Mouse (Mus musculus) limb, embryonic 14.5 days (tissue): ENCODE data around the gene Rnf25. TPM values are rescaled to one million over a fixed set of nuclear protein-coding genes. Genes with fewer than 3 reads are reported as not detected.

ENCODE experiments used
- ATAC-seq: fragments of 200-750 bp; cut with Nextera tagmentation; 2 replicates; pipeline ENCODE4 v1.8.0; 2017; ENCODE audit warnings: low read depth, moderate number of reproducible peaks, moderate TSS enrichment; ENCODE audit not compliant: low FRiP score
- DNase-seq: peaks from one replicate; pipeline ENCODE4 v3.0.0-alpha.2; 2015; ENCODE audit warnings: low spot score
- H3K27ac ChIP-seq: fragments of 300-500 bp; sonication (generic); replicated peaks from 2 replicates; pipeline ENCODE4 v1.5.1; 2014; ENCODE audit warnings: low read depth, mild to moderate bottlenecking, low read length, moderate library complexity, mixed read lengths
- H3K27me3 ChIP-seq: fragments of 300-500 bp; sonication (generic); 2 replicates; pipeline ENCODE4 v1.6.1; 2014; ENCODE audit warnings: low read length, mixed read lengths; ENCODE audit not compliant: control insufficient read depth, insufficient read depth
- H3K36me3 ChIP-seq: fragments of 300-500 bp; sonication (generic); 2 replicates; pipeline ENCODE4 v1.6.1; 2014; ENCODE audit warnings: mild to moderate bottlenecking, low read length, moderate library complexity, mixed read lengths; ENCODE audit not compliant: control insufficient read depth, insufficient read depth
- H3K4me1 ChIP-seq: fragments of 300-500 bp; sonication (generic); 2 replicates; pipeline ENCODE4 v1.6.1; 2014; ENCODE audit warnings: antibody characterized with exemption, low read length, mixed read lengths; ENCODE audit not compliant: control insufficient read depth, insufficient read depth
- H3K4me2 ChIP-seq: fragments of 300-500 bp; sonication (generic); replicated peaks from 2 replicates; pipeline ENCODE4 v1.6.1; 2014; ENCODE audit warnings: low read depth, mild to moderate bottlenecking, low read length, moderate library complexity; ENCODE audit not compliant: severe bottlenecking
- H3K4me3 ChIP-seq: fragments of 300-500 bp; sonication (generic); replicated peaks from 2 replicates; pipeline ENCODE4 v1.5.1; 2014; ENCODE audit warnings: low read length
- H3K9ac ChIP-seq: fragments of 300-500 bp; sonication (generic); 2 replicates; pipeline ENCODE4 v1.6.1; 2014; ENCODE audit warnings: mild to moderate bottlenecking, low read depth, low read length, moderate library complexity; ENCODE audit not compliant: severe bottlenecking
- H3K9me3 ChIP-seq: fragments of 300-500 bp; sonication (generic); 2 replicates; pipeline ENCODE4 v1.6.1; 2016; ENCODE audit warnings: low read length; ENCODE audit not compliant: control insufficient read depth
- POLR2A ChIP-seq: fragments of 200-500 bp; IDR thresholded peaks from 2 replicates; pipeline ENCODE4 v1.8.0; 2012; ENCODE audit warnings: inconsistent platforms, mild to moderate bottlenecking, moderate library complexity, borderline replicate concordance; ENCODE audit not compliant: insufficient read depth, insufficient read length; ENCODE audit errors: extremely low read depth
- WGBS: fragments of 180-500 bp; shearing (Covaris S2); extraction: QIAGEN DNeasy Blood & Tissue Kit; methylation state at CpG from one replicate; pipeline ENCODE4 v1.1.7; 2014; 5-methylcytosine and 5-hydroxymethylcytosine counted together
- polyA plus RNA-seq, 2 experiments: library from polyadenylated mRNA; depleted of rRNA in 1 of 2; stranded (reverse) in 1 of 2; unstranded in 1 of 2; fragments of >200 nt; fragmentation: Nextera tagmentation in 1 of 2; extraction: Ambion mirVana in 1 of 2; gene quantifications; 2 replicates each; pipeline versions ENCODE4 v1.2.1 to v1.2.3; 2012 to 2014

The Rnf25 gene
- polyA plus RNA-seq, 2 experiments, result 7.1 to 132 TPM

- H3K27ac ChIP-seq, result no peak overlapping the region
- no peaks in the 10 kb centered on the region for H3K4me1 ChIP-seq
- H3K9ac ChIP-seq, result no peak overlapping the region
- H3K36me3 ChIP-seq, result 0 out of 2 replicates have a peak, but pooled peaks cover 16% of the 10 kb centered on the region
- no peaks in the 10 kb centered on the region for H3K27me3 ChIP-seq
- WGBS, result 91% methylated on average over 1 of the region's 1 CpGs
- no peak for TF ChIP-seq POLR2A
- H3K9me3 ChIP-seq, result no peaks in the 10 kb centered on the region
- no peak overlapping the region for H3K4me2 ChIP-seq
- no peak overlapping the region for H3K4me3 ChIP-seq
- no peak for DNase-seq
- no peak for ATAC-seq
Measured at GRCm38 (mm10) chr1:74624183-74624582, 23.0 kb upstream of the Rnf25 start.

- ATAC-seq (peak; percentile 66), DNase-seq (no peak)
- 10% methylated on average over 21 of the region's 26 CpGs for WGBS
- peaks cover 32% of the 10 kb centered on the region for H3K36me3 ChIP-seq
- H3K9me3 ChIP-seq, result no peaks in the 10 kb centered on the region
- peak overlapping the region; percentile 78 for H3K4me2 ChIP-seq
- TF ChIP-seq POLR2A, result no peak
- peaks cover 11% of the 10 kb centered on the region for H3K4me1 ChIP-seq
- H3K4me3 ChIP-seq, result peak overlapping the region; percentile 84
- H3K27ac ChIP-seq, result no peak overlapping the region
- H3K9ac ChIP-seq, result peak overlapping the region; percentile 83
- no peaks in the 10 kb centered on the region for H3K27me3 ChIP-seq
Measured at GRCm38 (mm10) chr1:74600501-74601266, 513 bp downstream of the Rnf25 start.

DNA sequence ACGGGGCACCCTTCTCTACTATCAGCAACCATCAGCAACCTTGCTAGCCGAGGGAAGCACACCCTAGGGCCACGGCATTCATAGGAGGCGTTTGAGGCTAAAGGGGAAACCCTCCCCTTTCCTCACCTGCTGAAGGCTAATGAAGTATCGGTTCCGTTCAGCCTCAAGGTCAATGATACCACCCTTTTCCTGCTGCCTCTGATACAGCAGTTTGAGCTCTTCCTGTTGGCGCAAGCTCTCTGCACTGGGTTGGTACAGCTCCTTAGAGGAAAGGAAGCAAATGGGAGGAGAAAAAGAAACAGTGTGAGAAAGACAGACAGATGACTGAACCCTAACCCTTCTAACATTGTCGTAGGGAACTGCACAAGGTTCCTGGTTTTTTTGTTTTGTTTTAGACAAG, 6.8 kb downstream of the Rnf25 start:
- Histone ChIP-seq H3K4me3 (no peak overlapping the region), H3K4me1 (no peaks in the 10 kb centered on the region), H3K27me3 (no peaks in the 10 kb centered on the region), H3K4me2 (no peak overlapping the region), H3K36me3 (peaks cover 78% of the 10 kb centered on the region), H3K9me3 (no peaks in the 10 kb centered on the region), H3K27ac (no peak overlapping the region), H3K9ac (no peak overlapping the region)
- no peak for DNase-seq
- WGBS, result 89% methylated on average over 8 of the region's 8 CpGs
- TF ChIP-seq POLR2A, result no peak
- ATAC-seq, result no peak

- Histone ChIP-seq H3K9ac (peak within 1 kb of the TSS; percentile 76), H3K27me3 (no peaks in the 10 kb centered on the region), H3K4me3 (peak within 1 kb of the TSS; percentile 77), H3K27ac (peak within 1 kb of the TSS; percentile 82), H3K4me1 (peaks cover 12% of the 10 kb centered on the region; the same call in 1 of the 2 replicates), H3K4me2 (peak within 1 kb of the TSS; percentile 88), H3K36me3 (peaks cover 38% of the 10 kb centered on the region), H3K9me3 (no peaks in the 10 kb centered on the region)
- WGBS, result under 1% methylated on average over 31 of the region's 48 CpGs
- ATAC-seq (peak; percentile 98), DNase-seq (peak; percentile 99)
- TF ChIP-seq POLR2A, result 0 out of 2 replicates have a peak, but pooled peaks have one; percentile 46
Measured at GRCm38 (mm10) chr1:74587773-74588445, 13.3 kb downstream of the Rnf25 start, which contains the start of the genes Zfp142 and Bcs1l. TSS of gene Zfp142 (minus strand) at chr1:74588246. TSS of gene Bcs1l (plus strand) at chr1:74588289.

GRCm38 (mm10) chr1:74587233-74587772, 13.9 kb downstream of the Rnf25 start:
- peaks cover 36% of the 10 kb centered on the region for H3K36me3 ChIP-seq
- no peak for DNase-seq
- ATAC-seq, result no peak; the same call in 1 of the 2 replicates

More at GRCm38 (mm10) chr1:74587233-74587772, 13.9 kb downstream of the Rnf25 start:
- H3K27me3 ChIP-seq, result no peaks in the 10 kb centered on the region
- H3K4me1 ChIP-seq, result peaks cover 12% of the 10 kb centered on the region; the same call in 1 of the 2 replicates
- TF ChIP-seq POLR2A, result no peak
- H3K27ac ChIP-seq, result peak overlapping the region; percentile 82
- H3K9me3 ChIP-seq, result no peaks in the 10 kb centered on the region
- peak overlapping the region; percentile 88 for H3K4me2 ChIP-seq
- peak overlapping the region; percentile 76 for H3K9ac ChIP-seq
- peak overlapping the region; percentile 77 for H3K4me3 ChIP-seq
- WGBS, result 0% methylated on average over 22 of the region's 24 CpGs
